Mouse (Mus musculus): ENCODE measurements around the gene Atp6v1b1.

Gene Atp6v1b1

GRCm38 (mm10) chr6:83742761-83743160, at the start of gene Atp6v1b1:
Gene Atp6v1b1 (plus strand): TSS chr6:83742990.
- no peak for DNase-seq (ENCODE audit: low spot score)

- DNase-seq (ENCODE audit: low spot score) = peak; percentile 86
These were observed 49.0 kb upstream of the Atp6v1b1 start for GRCm38 (mm10) chr6:83693835-83694234.

- no peak for DNase-seq (ENCODE audit: low spot score)
These were observed 47.1 kb upstream of the Atp6v1b1 start for GRCm38 (mm10) chr6:83695731-83696130.

GRCm38 (mm10) chr6:83696684-83697083, 46.1 kb upstream of the Atp6v1b1 start:
- DNase-seq (ENCODE audit: low spot score) = no peak

GRCm38 (mm10) chr6:83697932-83698331, 44.9 kb upstream of the Atp6v1b1 start:
- DNase-seq (ENCODE audit: low spot score) = no peak

- no peak for DNase-seq (ENCODE audit: low spot score)
These were observed 42.8 kb upstream of the Atp6v1b1 start for GRCm38 (mm10) chr6:83699971-83700370.

GRCm38 (mm10) chr6:83701001-83701400, 41.8 kb upstream of the Atp6v1b1 start:
- no peak for DNase-seq (ENCODE audit: low spot score)

- DNase-seq (ENCODE audit: low spot score) = peak; percentile 61
These were observed 40.4 kb upstream of the Atp6v1b1 start for GRCm38 (mm10) chr6:83702146-83702999.

- DNase-seq (ENCODE audit: low spot score) = no peak
These were observed 39.6 kb upstream of the Atp6v1b1 start for GRCm38 (mm10) chr6:83703000-83703721.

- DNase-seq (ENCODE audit: low spot score) = no peak
These were observed 39.1 kb upstream of the Atp6v1b1 start for GRCm38 (mm10) chr6:83703722-83704078.

- no peak for DNase-seq (ENCODE audit: low spot score)
These were observed 38.5 kb upstream of the Atp6v1b1 start for GRCm38 (mm10) chr6:83704294-83704693.

GRCm38 (mm10) chr6:83704701-83705100, 38.1 kb upstream of the Atp6v1b1 start:
- no peak for DNase-seq (ENCODE audit: low spot score)

- DNase-seq (ENCODE audit: low spot score) = no peak
These were observed 34.9 kb upstream of the Atp6v1b1 start for GRCm38 (mm10) chr6:83707738-83708510.

GRCm38 (mm10) chr6:83710361-83711066, 32.3 kb upstream of the Atp6v1b1 start:
- DNase-seq (ENCODE audit: low spot score) = no peak

- peak; percentile 81 for DNase-seq (ENCODE audit: low spot score)
These were observed 31.6 kb upstream of the Atp6v1b1 start, which contains the start of gene Vax2 for GRCm38 (mm10) chr6:83711067-83711675. Gene Vax2 (plus strand): TSS chr6:83711264.

GRCm38 (mm10) chr6:83711725-83712475, 30.9 kb upstream of the Atp6v1b1 start:
- DNase-seq (ENCODE audit: low spot score) = no peak

- DNase-seq (ENCODE audit: low spot score) = no peak
These were observed 29.3 kb upstream of the Atp6v1b1 start for GRCm38 (mm10) chr6:83713271-83714136.

- DNase-seq (ENCODE audit: low spot score) = no peak
These were observed 28.3 kb upstream of the Atp6v1b1 start for GRCm38 (mm10) chr6:83714221-83715123.

Measured in embryo, embryonic 10 days (tissue).